Mouse (Mus musculus) hematopoietic stem cell, adult 5-6 weeks (primary cell): ENCODE results near the gene Pkmyt1. TPM values are rescaled to one million over a fixed set of nuclear protein-coding genes. Genes with fewer than 3 reads are reported as not detected.

Experiments
- ATAC-seq, 2 experiments: fragments of 125-278 bp in 1 of 2; replicated peaks in 1 of 2; 2 replicates each; pipeline ENCODE4 v1.8.0; 2016 to 2017; ENCODE audit warnings: inconsistent platforms in 2 of 2, mild to moderate bottlenecking in 2 of 2, moderate number of reproducible peaks in 2 of 2, low read depth in 1 of 2, moderate TSS enrichment in 1 of 2; ENCODE audit not compliant: low FRiP score in 2 of 2, poor library complexity in 2 of 2, severe bottlenecking in 2 of 2, insufficient read depth in 1 of 2, low TSS enrichment in 1 of 2
- total RNA-seq: library from RNA; stranded (forward); fragments of 172-1452, 232-1000 nt; gene quantifications from 2 replicates; pipeline ENCODE4 v1.2.3, GENCODE M21; 2017

Pkmyt1 gene
- total RNA-seq, 1 experiment from 2014 or later, result 13.9 TPM

DNA sequence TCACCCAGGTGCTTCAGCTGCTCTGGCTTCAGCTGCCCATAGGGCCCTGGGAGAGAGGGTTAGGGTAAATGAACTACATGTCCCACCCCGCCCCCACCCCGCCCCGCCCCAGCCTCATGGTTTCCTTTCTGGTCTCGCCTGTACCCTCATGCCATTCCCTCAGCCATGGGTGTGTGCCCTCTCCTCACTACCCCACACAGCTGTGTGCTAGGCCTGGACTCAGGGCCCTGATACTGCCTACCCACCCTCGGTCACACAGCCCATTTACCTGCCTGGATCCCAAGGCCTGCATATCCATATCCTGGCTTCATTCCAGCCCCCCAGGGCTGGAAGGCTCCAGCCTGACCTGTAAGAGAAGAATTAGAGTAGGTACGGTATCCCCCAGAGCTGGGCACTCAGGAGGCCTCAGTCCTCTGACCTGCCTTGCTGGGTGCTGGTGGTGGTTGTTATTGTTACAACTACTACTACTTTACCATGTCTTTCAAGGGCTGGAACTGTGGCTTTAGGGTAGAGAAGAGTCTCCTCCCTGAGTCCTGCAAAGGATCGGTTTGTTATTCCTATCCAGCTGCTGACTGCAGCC lies 20.5 kb upstream of the Pkmyt1 start:
- no peak for ATAC-seq

DNA sequence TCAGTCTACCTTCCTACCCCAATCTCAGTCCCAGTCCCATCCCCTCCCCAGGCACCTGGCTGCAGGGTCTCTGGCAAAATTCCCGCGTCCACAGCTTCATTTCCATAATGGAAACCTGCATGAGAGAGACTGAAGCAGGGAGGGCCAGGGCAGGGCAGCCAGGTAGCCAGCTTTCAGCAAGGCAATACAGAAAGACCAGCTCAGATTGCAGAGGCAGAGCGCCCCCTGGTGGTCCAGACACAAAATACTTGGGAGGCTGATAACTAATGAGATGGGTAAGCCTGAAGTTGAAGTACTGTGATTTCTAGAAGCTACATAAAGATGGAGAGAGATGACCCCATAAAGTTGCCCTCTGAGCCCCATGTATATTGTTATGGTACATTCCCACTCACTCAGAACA lies 19.9 kb upstream of the Pkmyt1 start:
- ATAC-seq, result peak; percentile 62 to 81

DNA sequence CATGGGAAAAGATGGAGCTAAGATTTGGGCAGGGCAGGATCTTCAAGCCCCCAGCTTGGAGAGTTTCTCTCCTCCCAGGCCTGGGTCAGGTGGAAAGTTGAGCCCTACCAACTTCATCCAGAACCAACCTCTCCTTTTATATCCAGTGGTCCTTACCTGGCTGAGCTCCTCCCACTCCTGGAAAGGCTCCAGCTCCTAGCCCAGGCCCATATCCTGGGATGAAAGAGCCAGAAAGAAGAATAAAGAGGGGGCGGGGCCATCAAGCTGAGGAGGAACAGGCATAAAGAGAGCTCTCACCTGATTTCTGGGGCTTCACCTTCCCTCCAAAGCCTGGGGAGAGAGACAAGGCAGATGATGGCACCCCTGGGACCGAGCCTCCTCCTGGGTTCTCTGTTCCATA lies 9.1 kb upstream of the Pkmyt1 start:
- ATAC-seq, result no peak

DNA sequence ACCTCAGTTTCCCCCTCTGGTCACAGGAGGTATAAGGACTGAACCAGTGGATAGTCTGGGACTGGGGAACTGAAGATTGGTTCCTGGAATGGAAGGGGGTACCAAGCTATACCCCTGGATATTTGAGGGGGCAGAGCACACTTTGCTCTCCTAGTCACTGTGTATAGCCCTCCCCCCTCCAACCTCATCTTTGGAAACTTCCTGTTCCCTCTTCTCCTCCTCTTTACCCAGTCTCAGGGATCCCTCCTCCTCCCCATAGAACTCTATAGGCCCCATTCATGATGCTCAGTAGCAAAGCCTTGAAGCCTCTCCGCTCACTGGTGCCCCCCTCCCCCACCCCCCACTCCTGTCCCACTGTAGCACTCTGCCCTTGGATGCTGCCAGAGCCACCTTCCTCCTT lies 6.7 kb upstream of the Pkmyt1 start:
- no peak for ATAC-seq

DNA sequence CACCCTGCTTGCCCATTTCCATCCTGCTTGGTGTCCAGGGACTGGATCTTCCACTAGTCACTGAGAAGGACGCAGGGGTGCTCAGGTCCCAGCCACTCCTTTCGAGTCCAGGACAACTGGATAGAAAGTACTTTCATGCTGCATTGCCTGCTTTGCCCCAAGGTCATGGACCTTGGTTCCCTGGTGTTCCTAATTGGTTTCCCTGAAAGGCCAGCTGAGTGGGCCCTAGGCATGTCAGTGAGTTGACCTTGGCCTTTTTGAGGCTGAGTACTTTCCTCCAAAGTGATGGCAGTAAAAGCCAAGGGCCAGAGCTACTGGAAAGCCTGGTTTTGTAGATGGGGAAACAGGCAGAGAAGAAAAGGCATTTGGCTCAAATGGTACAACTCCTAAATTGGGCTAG lies 4.2 kb upstream of the Pkmyt1 start:
- no peak for ATAC-seq

DNA sequence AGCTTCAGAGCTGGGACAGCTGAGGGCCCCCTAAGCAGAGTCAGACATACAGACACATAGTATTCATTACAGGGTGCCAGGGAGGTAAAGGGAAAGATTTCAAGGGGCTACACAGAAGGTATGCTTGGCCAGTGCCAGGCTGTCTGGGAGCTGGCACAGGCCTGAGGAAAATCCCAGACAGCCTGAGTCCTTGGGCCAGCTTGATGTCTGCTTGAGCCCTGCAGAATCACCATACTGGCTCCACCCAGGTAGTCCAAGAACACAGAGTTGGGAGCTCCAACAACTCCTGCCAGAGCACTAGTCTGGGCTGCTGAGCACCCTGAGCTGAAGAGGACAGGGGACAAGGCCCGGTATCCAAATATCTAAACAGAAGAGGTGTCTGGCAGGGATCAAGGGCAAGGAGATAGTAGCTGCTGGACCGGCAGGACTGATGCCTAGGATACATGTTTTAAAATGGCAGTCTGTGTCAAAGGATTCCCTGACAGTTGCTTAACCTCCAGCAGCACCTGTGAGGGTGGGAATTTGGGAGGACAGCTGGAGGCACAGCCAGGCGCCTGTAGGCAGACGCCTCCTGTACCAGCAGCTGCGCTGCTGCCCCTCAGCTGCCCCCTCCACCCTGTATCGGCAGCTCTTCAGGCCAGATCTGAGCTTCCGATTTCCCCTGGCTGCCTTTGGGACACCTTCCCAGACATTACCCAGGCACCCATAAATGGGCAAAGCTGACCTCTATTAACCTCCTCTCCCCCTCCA lies 3.6 kb upstream of the Pkmyt1 start, which contains the start of gene 1520401A03Rik:
Gene 1520401A03Rik, minus strand, starts transcription at position 408 of the 750 bp plus-strand sequence.
- ATAC-seq, result no peak

DNA sequence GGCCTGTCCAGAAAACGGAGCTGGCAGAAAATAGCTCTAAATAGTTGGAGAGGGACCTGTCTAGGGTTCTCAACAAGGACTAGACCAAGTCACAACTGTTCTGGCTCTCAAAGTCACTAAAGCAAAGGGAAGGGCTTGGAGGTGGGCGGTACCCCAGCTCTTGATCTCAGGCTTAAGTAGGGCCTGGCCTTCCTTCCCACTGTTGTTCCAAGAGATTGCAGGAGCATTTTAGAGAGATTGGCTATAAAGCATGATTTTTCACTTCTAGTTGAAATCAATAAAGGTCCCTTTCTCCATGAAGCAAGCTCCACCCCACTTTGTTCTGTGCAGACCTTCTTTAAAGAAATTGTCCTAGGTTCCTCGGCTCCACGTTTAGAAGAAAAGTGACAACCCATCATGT lies 659 bp upstream of the Pkmyt1 start:
- ATAC-seq, result no peak

DNA sequence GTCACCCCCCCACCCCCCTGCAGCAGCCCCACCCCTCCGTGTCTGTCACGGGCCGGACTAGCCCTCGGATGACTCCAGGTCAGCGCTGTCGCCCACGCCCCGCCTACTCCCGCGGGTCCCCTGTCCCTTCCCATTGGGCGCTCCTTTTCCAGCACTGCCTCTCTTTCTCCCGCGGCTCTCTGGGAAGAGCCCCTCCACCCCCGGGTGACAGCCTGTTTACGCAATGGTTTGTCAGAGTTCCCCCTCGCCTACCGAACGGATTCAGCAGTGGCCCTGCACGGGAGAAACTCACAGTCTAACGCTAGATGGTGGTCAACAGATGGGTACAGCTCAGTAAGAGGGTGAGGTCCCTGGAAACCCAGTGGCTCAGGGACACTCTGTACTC lies 614 bp downstream of the Pkmyt1 start:
- peak; percentile 63 to 75 for ATAC-seq

DNA sequence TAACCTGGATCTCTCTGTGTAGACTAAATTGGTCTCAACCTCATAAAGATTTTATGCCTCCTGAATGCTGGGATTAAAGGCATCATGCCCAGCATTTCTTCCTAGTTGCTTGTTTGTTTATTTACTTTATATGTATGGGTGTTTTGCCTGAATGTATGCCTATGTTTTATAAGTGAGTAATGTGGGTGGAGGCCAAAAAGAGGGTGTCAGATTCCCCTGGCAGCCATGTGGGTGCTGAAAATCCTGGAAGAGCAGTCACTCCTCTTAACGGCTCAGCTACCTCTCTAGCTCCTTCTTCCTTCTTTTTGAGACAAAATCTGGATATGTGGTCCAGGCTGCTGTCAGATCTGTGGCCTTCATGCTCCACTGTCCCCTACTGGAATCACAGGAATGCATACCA lies 4.3 kb downstream of the Pkmyt1 start:
- no peak for ATAC-seq

DNA sequence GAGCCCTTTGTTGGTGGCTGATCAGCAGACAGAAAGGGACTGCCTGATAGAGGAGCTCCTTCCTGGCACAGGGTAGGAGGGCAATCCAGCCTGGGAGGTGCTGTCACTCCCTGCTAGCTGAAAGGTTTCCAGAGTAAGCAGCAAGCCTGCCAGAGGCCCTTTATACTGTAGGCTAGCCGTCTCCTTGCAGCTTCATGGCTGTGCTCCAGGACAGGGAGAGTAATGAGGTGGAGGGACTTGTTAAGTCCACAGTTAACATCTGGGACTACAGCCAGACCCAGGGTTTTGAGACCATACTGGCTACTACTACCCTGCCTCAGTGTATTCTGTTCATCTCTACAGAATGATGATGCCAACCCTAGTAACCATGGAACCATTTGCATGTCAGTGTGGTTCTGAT lies 8.2 kb downstream of the Pkmyt1 start:
- ATAC-seq, result no peak

DNA sequence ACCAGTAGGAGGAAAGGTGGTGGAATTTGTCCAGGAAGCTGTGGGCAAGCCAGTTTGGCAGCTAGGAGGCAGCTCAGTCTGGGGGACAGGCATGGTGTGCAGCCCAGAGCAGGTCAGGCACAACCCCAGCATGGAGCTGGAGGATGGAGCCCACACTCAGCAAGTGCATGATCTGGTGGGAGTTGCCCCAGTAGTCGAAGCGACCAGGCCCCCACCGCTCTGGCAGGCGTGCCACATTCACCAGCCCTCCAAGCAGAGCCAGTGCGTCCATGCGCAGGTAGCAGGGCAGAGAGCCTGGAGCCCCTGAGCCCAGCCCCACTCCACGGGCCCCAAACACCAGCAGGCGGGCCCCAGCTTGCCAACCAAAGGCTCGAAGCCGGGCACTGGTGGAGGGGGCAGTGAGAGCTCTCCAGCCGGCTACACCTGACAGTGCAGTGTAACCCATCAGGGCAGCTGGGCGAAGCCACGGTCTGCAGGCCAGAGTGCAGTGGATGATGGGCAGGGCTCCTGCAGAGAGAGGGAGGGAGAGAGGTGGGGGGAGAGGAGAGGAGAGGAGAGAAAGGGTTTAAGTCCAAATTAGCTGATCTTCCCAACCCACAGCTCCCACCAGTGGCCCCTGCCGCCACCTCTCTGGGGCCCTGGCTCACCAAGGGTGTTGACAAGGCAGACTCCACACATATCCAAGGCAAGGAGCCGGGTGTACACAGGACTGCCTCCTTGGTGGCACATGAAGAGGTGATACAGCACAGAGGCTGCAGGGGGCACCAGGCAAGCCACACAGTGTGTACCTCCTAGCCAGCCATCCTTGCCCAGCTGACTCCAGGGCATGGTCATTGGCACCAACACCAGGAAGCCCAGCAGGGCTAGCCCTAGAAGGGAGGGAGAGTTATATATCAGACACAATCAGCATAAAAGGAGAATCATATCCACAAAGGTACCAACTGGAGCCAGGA lies 11.6 kb downstream of the Pkmyt1 start:
- ATAC-seq, result 0 out of 4 replicates have a peak, but pooled peaks of 1 of the 2 experiments have one; percentile 25

DNA sequence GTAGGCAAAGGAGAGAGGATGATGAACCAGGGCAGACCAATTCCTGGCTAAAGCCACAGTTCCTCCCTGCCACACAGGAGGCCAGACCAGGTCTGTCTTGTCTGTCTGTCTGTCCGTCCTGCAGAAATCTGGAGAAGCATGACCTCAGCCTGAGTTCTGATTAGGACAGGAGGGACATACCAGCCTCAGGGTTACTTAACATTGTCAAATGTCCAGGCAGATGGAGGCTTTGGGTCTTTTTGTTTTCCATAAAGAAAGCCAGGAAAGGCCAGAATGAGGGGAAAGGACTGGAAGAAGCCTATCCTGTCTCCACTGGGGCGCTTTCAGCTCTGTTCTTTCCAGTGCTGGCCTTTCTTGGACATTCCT lies 12.7 kb downstream of the Pkmyt1 start:
- no peak for ATAC-seq

DNA sequence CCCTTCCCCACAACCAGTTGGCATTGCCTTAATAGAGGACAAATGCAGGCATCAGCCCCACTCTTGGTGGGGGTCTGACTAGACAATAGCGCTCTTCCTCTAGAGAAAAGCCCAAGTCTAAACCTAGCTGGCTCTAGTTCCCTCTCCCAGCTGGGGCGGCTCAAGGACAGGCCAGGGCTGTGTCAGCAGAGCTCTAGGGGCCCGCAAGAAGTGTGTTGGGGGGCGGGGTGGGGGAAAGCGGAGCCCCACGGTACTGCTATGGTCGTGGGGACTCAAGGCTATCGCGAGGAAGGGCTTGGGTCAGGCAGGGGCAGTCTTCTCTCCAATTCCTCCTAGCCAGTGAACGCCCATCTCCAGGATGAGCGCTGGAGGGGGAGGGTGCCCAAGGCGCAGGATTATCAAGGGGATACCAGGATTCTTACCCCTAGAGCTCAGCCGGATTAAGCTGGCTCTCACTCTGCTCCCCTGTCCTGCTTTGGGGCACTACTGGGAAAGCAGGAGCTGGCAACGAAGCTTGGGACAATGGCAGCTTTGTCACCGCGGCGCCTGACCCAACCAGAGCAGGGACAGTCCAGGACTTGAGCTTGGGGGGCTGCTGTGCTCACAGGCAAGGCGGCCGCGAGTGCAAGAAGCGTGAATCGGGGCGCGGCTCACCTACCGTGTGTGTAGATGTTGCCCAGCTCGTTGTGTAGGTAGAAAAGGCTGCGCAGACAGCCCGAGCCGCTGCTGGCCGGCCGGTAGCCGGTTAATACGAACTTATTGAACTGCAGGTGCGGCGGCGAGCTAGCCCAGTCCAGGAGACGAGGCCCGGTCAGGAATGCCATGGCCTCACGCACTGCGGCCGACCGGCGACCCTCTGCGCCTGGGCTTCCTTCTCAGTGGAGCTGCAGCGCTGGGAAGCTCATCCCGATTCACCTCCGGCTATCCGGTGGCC lies 13.3 kb downstream of the Pkmyt1 start:
- 0 out of 4 replicates have a peak, but pooled peaks of 1 of the 2 experiments have one; percentile 18 for ATAC-seq

DNA sequence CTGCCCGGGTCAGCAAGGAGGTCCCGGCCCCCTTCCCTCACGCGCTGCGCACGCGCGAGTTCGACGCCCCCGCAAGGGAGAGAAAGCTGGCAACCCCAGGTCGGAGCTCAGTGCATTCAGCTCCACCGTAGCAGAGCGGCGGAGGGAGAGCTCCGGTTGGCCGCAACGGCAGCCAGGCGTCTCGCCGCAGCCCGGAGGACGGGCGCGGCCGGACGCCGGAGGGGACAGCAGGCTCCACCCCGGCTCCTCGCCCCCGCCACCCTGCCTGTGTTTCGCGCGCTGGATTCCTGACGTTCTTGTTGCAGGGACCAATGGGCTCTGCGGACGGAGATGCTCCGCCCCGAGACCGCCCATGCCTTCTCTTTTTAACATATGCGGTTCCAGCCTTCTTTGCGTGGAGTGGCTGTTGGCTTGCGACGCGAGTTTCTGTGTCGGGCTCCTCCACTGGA lies 14.0 kb downstream of the Pkmyt1 start:
- peak; percentile 68 to 75 for ATAC-seq

DNA sequence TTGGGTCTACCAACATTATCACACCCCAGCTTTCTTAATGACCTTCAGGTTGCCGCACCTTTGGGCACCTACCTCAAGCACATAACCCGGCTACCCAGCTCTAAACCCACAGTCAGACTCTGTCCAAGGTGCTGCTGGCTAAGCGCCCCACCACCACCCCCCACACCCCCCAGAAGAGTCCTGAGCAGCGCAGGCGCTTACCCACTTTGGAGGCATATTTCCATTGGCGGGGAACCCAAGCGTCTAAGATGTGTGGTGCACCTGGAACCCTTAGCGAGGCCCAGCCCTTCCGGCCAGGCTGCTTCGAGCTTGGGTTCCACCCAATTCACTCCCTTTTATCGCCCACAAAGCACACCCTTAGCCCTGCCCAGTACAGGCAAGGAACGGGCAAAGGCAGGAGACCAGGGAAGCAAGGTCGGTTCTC lies 14.5 kb downstream of the Pkmyt1 start, which contains the start of gene Paqr4:
Gene Paqr4, minus strand, starts transcription at position 270 of the 424 bp plus-strand sequence.
- peak; percentile 12 to 13; a peak in 2 of 4 replicates for ATAC-seq

DNA sequence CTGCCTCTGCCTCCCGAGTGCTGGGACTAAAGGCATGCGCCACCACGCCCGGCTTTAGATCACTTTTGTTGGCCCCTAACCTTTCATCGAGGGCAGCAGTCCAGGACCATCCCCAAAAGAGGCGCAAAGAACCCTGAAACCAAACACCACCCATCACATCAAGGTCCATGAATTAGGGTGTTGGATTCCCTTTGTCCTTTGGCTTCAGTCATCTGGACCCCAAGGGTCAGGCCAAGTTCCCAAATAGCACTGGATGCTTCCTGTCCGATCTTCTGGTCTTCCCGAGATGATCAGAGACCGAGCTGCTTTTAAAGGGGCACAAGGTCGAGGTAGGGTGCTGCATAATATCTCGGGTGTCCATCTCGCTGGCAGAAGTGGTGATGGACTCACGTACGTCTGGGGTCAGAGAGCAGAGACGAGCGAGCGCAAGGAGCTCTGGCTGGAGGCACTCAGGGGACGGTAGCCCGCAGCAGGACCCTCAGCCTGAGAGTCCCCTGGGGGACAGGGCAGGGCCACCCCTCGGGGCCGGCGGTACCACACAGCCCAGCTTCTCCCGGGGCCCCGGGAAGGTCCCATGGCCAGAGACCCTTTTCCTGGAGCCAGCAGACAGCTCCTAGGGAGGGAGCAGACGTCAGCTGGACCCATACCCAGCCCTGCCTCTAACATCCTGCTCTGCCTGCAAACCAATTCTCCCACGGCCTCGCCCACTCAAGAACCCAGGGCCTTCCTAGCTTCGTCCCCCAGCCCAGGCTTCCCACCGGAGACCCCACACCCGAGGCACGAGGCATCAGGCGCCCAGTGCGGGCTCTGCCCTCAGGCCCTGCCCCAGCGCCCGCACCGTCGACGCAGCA lies 15.4 kb downstream of the Pkmyt1 start:
- no peak for ATAC-seq
